In genomic region chr1:77472566-77472965, GRCm38 (mm10) we compare ENCODE assay signal across 22 mouse cellular contexts.
"Had no signal": no experiment of that assay in that cellular context is flagged by ENCODE, and none has a peak within 500 bp of the region (broad histone marks: within the 10 kb centered on the region; RNA-seq: fewer than 3 reads in every experiment).

No protein-coding gene starts in this region.

- DNase-seq: gastrocnemius, postnatal 25 days; heart, adult 18-20 months; heart, postnatal 10 days; kidney, adult 11 months; kidney, adult 2 months; kidney, adult 9 months; kidney, postnatal 14 days; kidney, postnatal 36 days; layer of hippocampus, adult 9-11 months; layer of hippocampus, postnatal 36 days; left cerebral cortex, postnatal 4 days had no signal

- H3K4me3 ChIP-seq: heart, embryonic 10.5 days; heart, embryonic 12.5 days; hindbrain, embryonic 13.5 days; hindbrain, embryonic 15.5 days; kidney, embryonic 15.5 days; limb, embryonic 13.5 days; limb, embryonic 15.5 days; liver, embryonic 12.5 days had no signal

- H3K36me3 ChIP-seq: heart, embryonic 10.5 days; heart, embryonic 12.5 days; hindbrain, embryonic 13.5 days; hindbrain, embryonic 15.5 days; kidney, embryonic 15.5 days; limb, embryonic 15.5 days; liver, embryonic 12.5 days had no signal

- H3K27ac ChIP-seq: heart, embryonic 10.5 days; hindbrain, embryonic 13.5 days; hindbrain, embryonic 15.5 days; hindbrain, postnatal 0 days; kidney, embryonic 15.5 days; kidney, postnatal 0 days; limb, embryonic 13.5 days; limb, embryonic 15.5 days; liver, embryonic 12.5 days; liver, embryonic 14.5 days had no signal

- H3K27me3 ChIP-seq: heart, embryonic 12.5 days; hindbrain, embryonic 13.5 days; hindbrain, embryonic 15.5 days; kidney, embryonic 15.5 days; limb, embryonic 13.5 days; limb, embryonic 15.5 days; liver, embryonic 12.5 days had no signal

- H3K9me3 ChIP-seq: heart, embryonic 10.5 days; heart, embryonic 12.5 days; hindbrain, embryonic 13.5 days; hindbrain, embryonic 15.5 days; kidney, embryonic 15.5 days; limb, embryonic 13.5 days; limb, embryonic 15.5 days; liver, embryonic 12.5 days had no signal

- H3K9ac ChIP-seq: heart, embryonic 12.5 days; hindbrain, embryonic 13.5 days; hindbrain, embryonic 15.5 days; kidney, embryonic 15.5 days; limb, embryonic 13.5 days; limb, embryonic 15.5 days; liver, embryonic 12.5 days; liver, embryonic 14.5 days had no signal
